Mouse (Mus musculus): ENCODE data around the gene Cxcl14.

DNA sequence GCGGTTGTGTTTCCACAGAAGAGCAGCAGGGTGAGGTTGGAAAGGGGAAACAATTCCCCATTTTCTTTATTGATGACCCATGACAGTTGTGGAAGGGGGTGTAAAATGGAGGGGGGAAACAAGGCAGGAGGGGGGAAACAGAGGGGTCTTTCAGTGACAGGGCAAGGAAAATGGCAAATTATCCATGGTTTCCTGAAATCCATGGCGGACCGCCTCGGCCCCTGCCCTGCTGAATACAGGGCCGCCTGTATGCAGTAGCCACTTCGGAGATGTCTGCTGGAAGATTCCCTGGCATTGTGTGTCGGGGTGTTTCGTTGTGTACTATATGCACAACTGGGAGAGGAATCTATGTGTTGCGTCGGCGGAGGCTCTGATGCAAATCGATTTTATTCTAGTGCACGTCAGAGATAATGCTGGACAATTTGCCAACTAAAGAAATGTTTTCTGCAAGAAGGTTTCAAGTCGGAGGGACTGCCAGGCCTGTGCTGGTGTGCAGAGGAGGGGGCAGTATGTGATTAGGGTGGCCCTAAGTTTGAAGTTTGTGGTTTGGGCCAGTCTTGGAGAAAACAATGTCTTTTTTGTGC is 39.5 kb downstream of the Cxcl14 start:
- TF ChIP-seq CTCF (IDR thresholded peaks at IDR 0.05; ENCODE audit: low read depth) (no peak), EP300 (optimal IDR thresholded peaks at IDR 0.05) (no peak)
